Mouse (Mus musculus): Measurements from ENCODE around the gene Mvb12b. TPM values are rescaled to one million over a fixed set of nuclear protein-coding genes. Genes with fewer than 3 reads are reported as not detected.

Gene Mvb12b
- total and polyA plus RNA-seq, 2 experiments = 0.83 to 2.7 TPM

GRCm38 (mm10) chr2:33719339-33720066 lies 168.2 kb downstream of the Mvb12b start:
- Histone ChIP-seq H3K4me3 (ENCODE audit: insufficient read depth, low read depth, low read length) (no peak overlapping the region), H3K36me3 (ENCODE audit: control insufficient read depth, insufficient read depth, low read length) (no peaks in the 10 kb centered on the region), H3K27ac (replicated peaks; ENCODE audit: insufficient read depth, low read depth, low read length) (no peak overlapping the region), H3K79me2 (ENCODE audit: control insufficient read depth, insufficient read depth, low read length) (no peaks in the 10 kb centered on the region), H3K27me3 (ENCODE audit: control insufficient read depth, insufficient read depth, low read length) (peaks cover 4% of the 10 kb centered on the region; the same call in 1 of the 2 replicates), H3K4me1 (ENCODE audit: control insufficient read depth, insufficient read depth, low read length) (no peaks in the 10 kb centered on the region), H3K9ac (ENCODE audit: low read depth, low read length) (no peak overlapping the region)
- WGBS = 80% methylated on average over 12 of the region's 12 CpGs
- no peak for DNase-seq (ENCODE audit: extremely low read depth, low read depth, low spot score)
- TF ChIP-seq CTCF (IDR thresholded peaks at IDR 0.05; ENCODE audit: low read depth, low read length) = no peak
- no peak for TF ChIP-seq POLR2A (IDR thresholded peaks at IDR 0.05; ENCODE audit: extremely low read depth, insufficient read depth, low read length)

- H3K4me3 ChIP-seq (ENCODE audit: insufficient read depth, low read depth, low read length) = no peak overlapping the region
- TF ChIP-seq POLR2A (IDR thresholded peaks at IDR 0.05; ENCODE audit: extremely low read depth, insufficient read depth, low read length) (no peak), CTCF (IDR thresholded peaks at IDR 0.05; ENCODE audit: low read depth, low read length) (no peak)
- no peak overlapping the region for H3K9ac ChIP-seq (ENCODE audit: low read depth, low read length)
- no peaks in the 10 kb centered on the region for H3K4me1 ChIP-seq (ENCODE audit: control insufficient read depth, insufficient read depth, low read length)
- no peak overlapping the region for H3K27ac ChIP-seq (replicated peaks; ENCODE audit: insufficient read depth, low read depth, low read length)
- H3K27me3 ChIP-seq (ENCODE audit: control insufficient read depth, insufficient read depth, low read length) = peaks cover 4% of the 10 kb centered on the region; the same call in 1 of the 2 replicates
- no peak for DNase-seq (ENCODE audit: extremely low read depth, low read depth, low spot score)
- no peaks in the 10 kb centered on the region for H3K79me2 ChIP-seq (ENCODE audit: control insufficient read depth, insufficient read depth, low read length)
- 66% methylated on average over 6 of the region's 6 CpGs for WGBS
- no peaks in the 10 kb centered on the region for H3K36me3 ChIP-seq (ENCODE audit: control insufficient read depth, insufficient read depth, low read length)
Observed at GRCm38 (mm10) chr2:33718561-33718960, 169.2 kb downstream of the Mvb12b start.

- no peak for DNase-seq (ENCODE audit: extremely low read depth, low read depth, low spot score)
- no peak overlapping the region for H3K9ac ChIP-seq (ENCODE audit: low read depth, low read length)
- H3K79me2 ChIP-seq (ENCODE audit: control insufficient read depth, insufficient read depth, low read length) = no peaks in the 10 kb centered on the region
- H3K36me3 ChIP-seq (ENCODE audit: control insufficient read depth, insufficient read depth, low read length) = no peaks in the 10 kb centered on the region
- TF ChIP-seq POLR2A (IDR thresholded peaks at IDR 0.05; ENCODE audit: extremely low read depth, insufficient read depth, low read length) (no peak), CTCF (IDR thresholded peaks at IDR 0.05; ENCODE audit: low read depth, low read length) (no peak)
- H3K27me3 ChIP-seq (ENCODE audit: control insufficient read depth, insufficient read depth, low read length) = peaks cover 4% of the 10 kb centered on the region; the same call in 1 of the 2 replicates
- H3K4me3 ChIP-seq (ENCODE audit: insufficient read depth, low read depth, low read length) = no peak overlapping the region
- no peak overlapping the region for H3K27ac ChIP-seq (replicated peaks; ENCODE audit: insufficient read depth, low read depth, low read length)
- no peaks in the 10 kb centered on the region for H3K4me1 ChIP-seq (ENCODE audit: control insufficient read depth, insufficient read depth, low read length)
- WGBS = 52% methylated on average over 21 of the region's 21 CpGs
Observed at GRCm38 (mm10) chr2:33717821-33718351, 169.9 kb downstream of the Mvb12b start.

- Histone ChIP-seq H3K4me1 (ENCODE audit: control insufficient read depth, insufficient read depth, low read length) (no peaks in the 10 kb centered on the region), H3K9ac (ENCODE audit: low read depth, low read length) (no peak overlapping the region), H3K27ac (replicated peaks; ENCODE audit: insufficient read depth, low read depth, low read length) (no peak overlapping the region), H3K79me2 (ENCODE audit: control insufficient read depth, insufficient read depth, low read length) (no peaks in the 10 kb centered on the region), H3K27me3 (ENCODE audit: control insufficient read depth, insufficient read depth, low read length) (peaks cover 4% of the 10 kb centered on the region; the same call in 1 of the 2 replicates), H3K36me3 (ENCODE audit: control insufficient read depth, insufficient read depth, low read length) (no peaks in the 10 kb centered on the region), H3K4me3 (ENCODE audit: insufficient read depth, low read depth, low read length) (no peak overlapping the region)
- TF ChIP-seq CTCF (IDR thresholded peaks at IDR 0.05; ENCODE audit: low read depth, low read length) (no peak), POLR2A (IDR thresholded peaks at IDR 0.05; ENCODE audit: extremely low read depth, insufficient read depth, low read length) (no peak)
- 68% methylated on average over 11 of the region's 11 CpGs for WGBS
- DNase-seq (ENCODE audit: extremely low read depth, low read depth, low spot score) = no peak
Observed at GRCm38 (mm10) chr2:33717378-33717777, 170.4 kb downstream of the Mvb12b start.

GRCm38 (mm10) chr2:33716878-33717277 lies 170.9 kb downstream of the Mvb12b start:
- no peaks in the 10 kb centered on the region for H3K36me3 ChIP-seq (ENCODE audit: control insufficient read depth, insufficient read depth, low read length)
- TF ChIP-seq CTCF (IDR thresholded peaks at IDR 0.05; ENCODE audit: low read depth, low read length) (no peak), POLR2A (IDR thresholded peaks at IDR 0.05; ENCODE audit: extremely low read depth, insufficient read depth, low read length) (no peak)
- no peak overlapping the region for H3K9ac ChIP-seq (ENCODE audit: low read depth, low read length)
- H3K4me3 ChIP-seq (ENCODE audit: insufficient read depth, low read depth, low read length) = no peak overlapping the region
- no peak overlapping the region for H3K27ac ChIP-seq (replicated peaks; ENCODE audit: insufficient read depth, low read depth, low read length)
- no peak for DNase-seq (ENCODE audit: extremely low read depth, low read depth, low spot score)
- 75% methylated on average over 15 of the region's 15 CpGs for WGBS
- no peaks in the 10 kb centered on the region for H3K4me1 ChIP-seq (ENCODE audit: control insufficient read depth, insufficient read depth, low read length)
- peaks cover 4% of the 10 kb centered on the region; the same call in 1 of the 2 replicates for H3K27me3 ChIP-seq (ENCODE audit: control insufficient read depth, insufficient read depth, low read length)
- H3K79me2 ChIP-seq (ENCODE audit: control insufficient read depth, insufficient read depth, low read length) = no peaks in the 10 kb centered on the region

GRCm38 (mm10) chr2:33714932-33715331 lies 172.8 kb downstream of the Mvb12b start:
- TF ChIP-seq POLR2A (IDR thresholded peaks at IDR 0.05; ENCODE audit: extremely low read depth, insufficient read depth, low read length) (no peak), CTCF (IDR thresholded peaks at IDR 0.05; ENCODE audit: low read depth, low read length) (no peak)
- DNase-seq (ENCODE audit: extremely low read depth, low read depth, low spot score) = no peak
- 67% methylated on average over 8 of the region's 8 CpGs for WGBS
- Histone ChIP-seq H3K27me3 (ENCODE audit: control insufficient read depth, insufficient read depth, low read length) (peaks cover 4% of the 10 kb centered on the region; the same call in 1 of the 2 replicates), H3K27ac (replicated peaks; ENCODE audit: insufficient read depth, low read depth, low read length) (no peak overlapping the region), H3K36me3 (ENCODE audit: control insufficient read depth, insufficient read depth, low read length) (no peaks in the 10 kb centered on the region), H3K79me2 (ENCODE audit: control insufficient read depth, insufficient read depth, low read length) (no peaks in the 10 kb centered on the region), H3K9ac (ENCODE audit: low read depth, low read length) (no peak overlapping the region), H3K4me1 (ENCODE audit: control insufficient read depth, insufficient read depth, low read length) (no peaks in the 10 kb centered on the region), H3K4me3 (ENCODE audit: insufficient read depth, low read depth, low read length) (no peak overlapping the region)
